Mouse (Mus musculus) forebrain, embryonic 13.5 days (tissue): ENCODE data around the gene Mfsd12. TPM values are rescaled to one million over a fixed set of nuclear protein-coding genes. Genes with fewer than 3 reads are reported as not detected.

Source experiments
- ATAC-seq: fragments of 200-750 bp; cut with Nextera tagmentation; 2 replicates; pipeline ENCODE4 v1.8.0; 2017
- H3K27ac ChIP-seq: fragments of 300-500 bp; sonication (generic); 2 replicates; pipeline ENCODE4 v1.5.1; 2015; ENCODE audit warnings: inconsistent platforms, mild to moderate bottlenecking, moderate library complexity
- H3K27me3 ChIP-seq: fragments of 300-500 bp; sonication (generic); 2 replicates; pipeline ENCODE4 v1.6.1; 2015; ENCODE audit warnings: mild to moderate bottlenecking, inconsistent platforms
- H3K36me3 ChIP-seq: fragments of 300-500 bp; sonication (generic); 2 replicates; pipeline ENCODE4 v1.6.1; 2015; ENCODE audit warnings: mild to moderate bottlenecking, inconsistent platforms; ENCODE audit not compliant: poor library complexity, severe bottlenecking
- H3K4me1 ChIP-seq: fragments of 300-500 bp; sonication (generic); 2 replicates; pipeline ENCODE4 v1.6.1; 2015; ENCODE audit warnings: inconsistent platforms
- H3K4me2 ChIP-seq: fragments of 300-500 bp; sonication (generic); 2 replicates; pipeline ENCODE4 v1.6.1; 2015; ENCODE audit warnings: inconsistent platforms, mild to moderate bottlenecking, moderate library complexity
- H3K4me3 ChIP-seq: fragments of 300-500 bp; sonication (generic); 2 replicates; pipeline ENCODE4 v1.5.1; 2015; ENCODE audit warnings: mild to moderate bottlenecking, inconsistent platforms
- H3K9ac ChIP-seq: fragments of 300-500 bp; sonication (generic); 2 replicates; pipeline ENCODE4 v1.6.1; 2015; ENCODE audit warnings: mild to moderate bottlenecking, inconsistent platforms
- H3K9me3 ChIP-seq: fragments of 300-500 bp; sonication (generic); replicated peaks from 2 replicates; pipeline ENCODE4 v1.6.1; 2016; ENCODE audit warnings: inconsistent platforms
- WGBS: fragments of 180-500 bp; shearing (Covaris S2); methylation state at CpG from one replicate; pipeline ENCODE4 v1.1.7; 2015; 5-methylcytosine and 5-hydroxymethylcytosine counted together
- polyA plus RNA-seq: library from polyadenylated mRNA; unstranded; fragments of >200 nt; fragmentation: Nextera tagmentation; extraction: Ambion mirVana; gene quantifications from 2 replicates; pipeline ENCODE4 v1.2.1, GENCODE M21; 2015

Mfsd12 gene
- polyA plus RNA-seq, 1 experiment from 2014 or later: 6.3 TPM

- ATAC-seq: no peak
These were observed 27.3 kb upstream of the Mfsd12 start for GRCm38 (mm10) chr10:81330007-81330406.

DNA sequence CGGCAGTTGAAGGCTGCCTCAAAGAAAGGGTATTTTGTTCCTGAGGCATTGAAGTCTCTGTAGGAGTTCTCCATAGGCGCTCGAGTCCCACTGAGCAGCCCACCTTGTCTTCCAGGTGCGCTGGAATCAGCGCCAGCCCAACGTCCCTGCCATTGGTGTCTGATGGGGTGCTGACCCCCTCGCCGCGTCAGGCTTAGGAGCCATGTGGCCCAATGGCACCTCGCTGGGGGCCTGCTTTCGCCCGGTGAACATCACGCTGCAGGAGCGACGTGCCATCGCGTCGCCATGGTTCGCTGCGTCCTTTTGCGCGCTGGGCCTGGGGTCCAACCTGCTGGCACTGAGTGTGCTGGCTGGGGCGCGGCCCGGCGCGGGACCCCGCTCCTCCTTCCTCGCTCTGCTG lies 25.0 kb upstream of the Mfsd12 start:
- WGBS: 13% methylated on average over 29 of the region's 29 CpGs
- Histone ChIP-seq H3K27me3 (peaks cover 32% of the 10 kb centered on the region), H3K9ac (no peak overlapping the region), H3K4me2 (0 out of 2 replicates have a peak overlapping the region, but pooled peaks have one; percentile 1), H3K4me1 (0 out of 2 replicates have a peak, but pooled peaks cover 2% of the 10 kb centered on the region), H3K4me3 (no peak overlapping the region), H3K27ac (no peak overlapping the region), H3K9me3 (no peaks in the 10 kb centered on the region), H3K36me3 (peaks cover 11% of the 10 kb centered on the region)
- no peak for ATAC-seq

More at GRCm38 (mm10) chr10:81330007-81330406, 27.3 kb upstream of the Mfsd12 start:
- no peaks in the 10 kb centered on the region for H3K4me1 ChIP-seq
- H3K27me3 ChIP-seq: peaks cover 29% of the 10 kb centered on the region
- H3K4me2 ChIP-seq: no peak overlapping the region
- no peak overlapping the region for H3K4me3 ChIP-seq
- 0 out of 2 replicates have a peak overlapping the region, but pooled peaks have one; percentile 37 for H3K9ac ChIP-seq
- no peak overlapping the region for H3K27ac ChIP-seq
- 62% methylated on average over 4 of the region's 4 CpGs for whole genome bisulfite sequencing
- H3K36me3 ChIP-seq: peaks cover 34% of the 10 kb centered on the region
- no peaks in the 10 kb centered on the region for H3K9me3 ChIP-seq

DNA sequence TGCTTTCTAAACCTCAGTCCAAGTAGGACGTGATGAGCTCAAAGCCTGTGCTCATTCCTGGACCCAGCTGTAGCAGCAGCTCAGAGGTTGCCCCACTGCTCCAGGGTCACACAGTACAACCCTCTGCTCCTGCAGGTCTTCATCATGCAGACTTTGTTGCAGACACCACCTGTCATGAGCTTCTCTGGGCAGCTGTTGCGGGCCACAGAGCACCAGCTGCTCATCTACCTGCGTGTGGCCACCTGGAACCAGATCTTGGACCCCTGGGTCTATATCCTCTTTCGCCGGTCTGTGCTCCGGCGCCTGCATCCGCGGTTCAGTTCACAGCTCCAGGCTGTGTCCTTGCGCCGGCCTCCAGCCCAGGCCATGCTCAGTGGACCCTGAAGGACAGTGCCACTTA lies 23.0 kb upstream of the Mfsd12 start:
- no peaks in the 10 kb centered on the region for H3K9me3 ChIP-seq
- no peak for ATAC-seq
- peaks cover 45% of the 10 kb centered on the region for H3K27me3 ChIP-seq
- H3K9ac ChIP-seq: no peak overlapping the region
- WGBS: 60% methylated on average over 11 of the region's 11 CpGs
- H3K27ac ChIP-seq: no peak overlapping the region
- no peak overlapping the region for H3K4me3 ChIP-seq
- no peak overlapping the region for H3K4me2 ChIP-seq
- H3K36me3 ChIP-seq: no peaks in the 10 kb centered on the region
- H3K4me1 ChIP-seq: 0 out of 2 replicates have a peak, but pooled peaks cover 2% of the 10 kb centered on the region

DNA sequence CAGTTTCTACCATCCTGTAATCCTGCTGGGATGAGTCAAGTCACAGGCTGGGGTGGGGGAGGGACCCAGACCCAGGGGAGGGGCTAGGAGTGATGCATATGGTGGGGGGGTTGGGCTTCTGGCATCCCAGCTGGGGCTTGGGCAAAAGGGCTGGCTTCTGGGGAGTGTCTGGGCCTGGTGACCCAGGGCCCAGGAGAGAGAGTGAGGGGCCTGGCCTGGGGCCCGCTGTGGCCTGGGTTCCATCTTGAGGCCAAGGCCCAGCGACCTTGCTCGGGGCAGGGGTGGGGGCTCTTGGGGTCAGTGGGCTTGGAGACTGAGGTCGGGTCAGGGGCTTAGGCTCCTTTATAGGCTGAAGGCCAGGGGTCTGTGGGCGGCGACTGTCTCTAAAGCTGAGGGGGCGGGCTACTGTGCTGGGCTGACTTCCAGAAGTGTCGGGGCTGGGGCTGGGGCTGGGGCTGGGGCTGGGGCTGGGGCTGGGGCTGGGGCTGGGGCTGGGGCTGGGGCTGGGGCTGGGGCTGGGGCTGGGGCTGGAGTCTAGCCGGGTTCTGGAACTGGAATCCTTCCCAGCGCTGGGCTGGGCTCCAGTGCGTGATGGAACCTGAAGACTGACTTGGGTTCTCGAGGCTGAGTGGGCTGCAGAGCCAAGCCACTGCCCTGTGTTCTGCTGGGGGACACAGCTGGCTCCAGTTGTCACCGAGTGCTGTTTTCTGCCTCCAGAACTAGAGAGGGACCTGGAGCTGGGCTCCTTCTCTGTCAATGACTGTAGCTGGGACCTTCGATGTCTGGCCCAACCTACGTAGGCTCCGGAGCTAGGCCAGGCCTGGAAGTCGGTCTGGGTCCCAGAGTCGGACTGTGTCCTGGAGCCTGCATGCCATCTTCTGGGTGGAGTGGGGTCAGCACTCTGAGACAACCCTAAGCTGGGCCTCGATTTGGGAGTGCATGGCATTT lies 21.6 kb upstream of the Mfsd12 start:
- Histone ChIP-seq H3K4me2 (no peak overlapping the region), H3K27me3 (peaks cover 51% of the 10 kb centered on the region), H3K4me3 (no peak overlapping the region), H3K9ac (peak overlapping the region; percentile 16; the same call in 1 of the 2 replicates), H3K9me3 (no peaks in the 10 kb centered on the region), H3K36me3 (no peaks in the 10 kb centered on the region), H3K27ac (no peak overlapping the region), H3K4me1 (0 out of 2 replicates have a peak, but pooled peaks cover 2% of the 10 kb centered on the region)
- no peak for ATAC-seq
- 42% methylated on average over 16 of the region's 19 CpGs for WGBS

DNA sequence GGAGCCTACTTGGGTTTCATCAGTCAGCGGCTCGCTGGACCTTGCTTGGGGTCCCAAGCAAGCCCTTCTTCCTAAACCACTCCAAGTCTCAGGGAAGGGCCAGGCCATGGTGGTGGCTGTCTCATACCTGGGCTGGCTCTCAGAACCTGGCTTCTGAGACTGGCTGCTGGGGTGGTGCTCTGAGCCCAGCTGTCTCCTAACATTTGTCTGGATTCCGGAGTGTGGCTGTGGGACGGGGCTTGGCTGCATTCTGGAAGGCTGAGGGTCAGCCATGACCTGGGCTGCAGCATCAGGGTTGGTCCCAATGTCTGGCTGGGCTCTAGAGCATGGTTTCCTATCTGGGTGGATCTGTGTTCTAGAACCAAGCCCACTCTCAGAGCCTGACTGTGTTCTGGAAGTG lies 20.7 kb upstream of the Mfsd12 start:
- no peak overlapping the region for H3K9ac ChIP-seq
- 94% methylated on average over 4 of the region's 4 CpGs for WGBS
- H3K4me1 ChIP-seq: 0 out of 2 replicates have a peak, but pooled peaks cover 2% of the 10 kb centered on the region
- no peak for ATAC-seq
- H3K9me3 ChIP-seq: no peaks in the 10 kb centered on the region
- H3K36me3 ChIP-seq: no peaks in the 10 kb centered on the region
- H3K4me2 ChIP-seq: no peak overlapping the region
- no peak overlapping the region for H3K27ac ChIP-seq
- H3K27me3 ChIP-seq: peaks cover 59% of the 10 kb centered on the region
- no peak overlapping the region for H3K4me3 ChIP-seq

GRCm38 (mm10) chr10:81340551-81341332 lies 16.5 kb upstream of the Mfsd12 start:
- Histone ChIP-seq H3K9me3 (no peaks in the 10 kb centered on the region), H3K36me3 (peaks cover 2% of the 10 kb centered on the region; the same call in 1 of the 2 replicates), H3K4me3 (no peak overlapping the region), H3K27me3 (peaks cover 71% of the 10 kb centered on the region), H3K4me2 (no peak overlapping the region), H3K4me1 (peaks cover 7% of the 10 kb centered on the region), H3K27ac (no peak overlapping the region), H3K9ac (no peak overlapping the region)
- 40% methylated on average over 17 of the region's 17 CpGs for WGBS
- no peak for ATAC-seq

DNA sequence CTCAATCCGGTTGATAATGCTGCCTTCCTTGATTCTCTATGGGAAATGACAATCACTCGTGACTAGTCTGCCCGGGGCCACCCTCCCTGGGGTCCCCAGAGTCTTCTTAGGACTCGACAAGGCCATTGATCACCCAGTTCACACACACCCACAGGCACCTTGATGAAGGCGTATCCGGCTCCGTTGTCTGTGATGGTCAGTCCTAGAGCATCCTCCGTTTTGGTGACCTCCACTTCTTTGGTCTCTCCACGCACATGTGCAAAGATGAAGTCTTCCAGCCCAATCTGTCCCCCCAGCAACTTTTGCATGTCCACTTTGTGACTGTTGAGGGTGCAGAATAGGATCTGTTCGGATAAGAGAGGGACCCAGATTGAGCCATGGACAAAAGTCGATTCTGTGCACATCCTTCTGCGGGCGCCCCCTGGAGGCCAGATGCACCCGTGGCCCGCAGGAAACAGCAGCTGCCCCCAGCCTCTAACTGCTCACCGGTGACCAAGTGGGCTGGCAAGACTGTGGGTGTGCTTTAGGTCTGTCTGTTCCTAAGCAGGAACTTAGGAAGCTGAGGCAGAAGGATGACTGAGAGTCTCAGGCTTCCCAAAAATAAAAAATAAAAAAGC lies 15.8 kb upstream of the Mfsd12 start:
- H3K27me3 ChIP-seq: peaks cover 77% of the 10 kb centered on the region

GRCm38 (mm10) chr10:81342686-81343505 lies 14.4 kb upstream of the Mfsd12 start, which contains the start of gene Gipc3:
Gipc3 (minus strand) TSS chr10:81343266.
- WGBS: 5% methylated on average over 50 of the region's 67 CpGs
- no peak for ATAC-seq
- Histone ChIP-seq H3K36me3 (peaks cover 15% of the 10 kb centered on the region), H3K4me2 (peak within 1 kb of the TSS; percentile 70), H3K27ac (no peak within 1 kb of the TSS), H3K4me3 (peak within 1 kb of the TSS; percentile 41), H3K4me1 (peaks cover 23% of the 10 kb centered on the region), H3K9me3 (no peaks in the 10 kb centered on the region), H3K9ac (peak within 1 kb of the TSS; percentile 62), H3K27me3 (peaks cover 79% of the 10 kb centered on the region)

More for the DNA sequence above, 15.8 kb upstream of the Mfsd12 start:
- H3K4me3 ChIP-seq: no peak overlapping the region
- no peak for ATAC-seq
- 37% methylated on average over 16 of the region's 16 CpGs for WGBS
- H3K36me3 ChIP-seq: peaks cover 6% of the 10 kb centered on the region
- H3K9ac ChIP-seq: no peak overlapping the region
- H3K4me2 ChIP-seq: no peak overlapping the region
- H3K4me1 ChIP-seq: peaks cover 10% of the 10 kb centered on the region
- no peaks in the 10 kb centered on the region for H3K9me3 ChIP-seq
- H3K27ac ChIP-seq: no peak overlapping the region

- H3K4me3 ChIP-seq: no peak overlapping the region
- no peak overlapping the region for H3K27ac ChIP-seq
- H3K9ac ChIP-seq: no peak overlapping the region
- H3K27me3 ChIP-seq: peaks cover 78% of the 10 kb centered on the region
- peaks cover 16% of the 10 kb centered on the region for H3K36me3 ChIP-seq
- H3K9me3 ChIP-seq: no peaks in the 10 kb centered on the region
- ATAC-seq: no peak
- peaks cover 32% of the 10 kb centered on the region for H3K4me1 ChIP-seq
- no peak overlapping the region for H3K4me2 ChIP-seq
- WGBS: 50% methylated on average over 8 of the region's 8 CpGs
These were observed 12.7 kb upstream of the Mfsd12 start for GRCm38 (mm10) chr10:81344421-81345161.

- H3K4me1 ChIP-seq: peaks cover 36% of the 10 kb centered on the region
- H3K9me3 ChIP-seq: no peaks in the 10 kb centered on the region
- H3K27ac ChIP-seq: no peak overlapping the region
- WGBS: 85% methylated on average over 4 of the region's 4 CpGs
- no peak overlapping the region for H3K4me3 ChIP-seq
- H3K4me2 ChIP-seq: no peak overlapping the region
- no peak for ATAC-seq
- H3K36me3 ChIP-seq: peaks cover 16% of the 10 kb centered on the region
- no peak overlapping the region for H3K9ac ChIP-seq
- H3K27me3 ChIP-seq: peaks cover 77% of the 10 kb centered on the region
These were observed 12.1 kb upstream of the Mfsd12 start for GRCm38 (mm10) chr10:81345162-81345534.
